Mouse (Mus musculus): ENCODE measurements around the gene Tpi1.

The Tpi1 gene

DNA sequence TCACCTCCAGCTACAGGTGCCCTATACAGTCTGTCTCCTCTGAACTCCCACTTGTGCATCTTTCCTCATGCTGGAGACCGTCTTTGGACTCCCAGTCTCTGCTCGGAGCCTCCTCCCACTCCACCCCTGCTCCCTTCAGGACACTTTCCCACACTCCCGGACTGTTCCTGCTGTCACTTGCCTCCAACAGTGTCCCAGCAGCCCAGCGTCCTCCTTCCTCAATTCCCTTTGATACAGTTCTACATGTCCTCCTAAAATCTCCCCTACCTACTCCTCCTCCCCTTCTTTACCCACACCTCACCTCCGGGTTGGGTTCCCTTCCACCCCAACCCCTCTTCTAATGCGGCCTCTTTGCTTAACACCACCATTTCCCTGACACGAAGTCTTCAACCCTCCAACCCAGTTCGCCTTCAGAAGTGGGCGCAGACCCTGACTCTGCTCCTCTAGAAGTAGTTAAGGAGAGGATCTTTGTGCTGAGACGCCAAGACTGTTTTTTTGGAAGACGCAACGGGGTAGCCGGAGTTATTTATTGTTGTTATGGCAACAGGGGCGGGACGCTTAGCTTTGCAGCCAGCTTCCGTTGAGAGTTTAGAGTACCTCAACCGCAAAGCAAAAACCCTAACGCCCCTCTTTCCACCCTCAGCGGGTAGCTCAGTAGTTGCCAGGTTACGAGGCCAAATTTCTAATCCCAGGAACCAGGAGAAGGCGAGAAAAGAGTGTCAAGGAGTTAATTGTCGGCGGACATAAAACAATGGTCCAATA, 34.7 kb downstream of the Tpi1 start, which contains the start of gene Lrrc23:
Gene Lrrc23 (minus strand): TSS at position 506 of the 762 bp plus-strand sequence.
- peak; percentile 60 for DNase-seq (ENCODE audit: low read depth, low spot score)

- DNase-seq (ENCODE audit: low read depth, low spot score): no peak
Observed at GRCm38 (mm10) chr6:124770511-124770910, 43.6 kb downstream of the Tpi1 start.

- DNase-seq (ENCODE audit: low read depth, low spot score): peak; percentile 64
Observed at GRCm38 (mm10) chr6:124770013-124770412, 44.1 kb downstream of the Tpi1 start.

GRCm38 (mm10) chr6:124769101-124769765, 44.9 kb downstream of the Tpi1 start, which contains the start of gene Eno2:
TSS of gene Eno2 (minus strand) at chr6:124769673.
- peak; percentile 95 for DNase-seq (ENCODE audit: low read depth, low spot score)

DNA sequence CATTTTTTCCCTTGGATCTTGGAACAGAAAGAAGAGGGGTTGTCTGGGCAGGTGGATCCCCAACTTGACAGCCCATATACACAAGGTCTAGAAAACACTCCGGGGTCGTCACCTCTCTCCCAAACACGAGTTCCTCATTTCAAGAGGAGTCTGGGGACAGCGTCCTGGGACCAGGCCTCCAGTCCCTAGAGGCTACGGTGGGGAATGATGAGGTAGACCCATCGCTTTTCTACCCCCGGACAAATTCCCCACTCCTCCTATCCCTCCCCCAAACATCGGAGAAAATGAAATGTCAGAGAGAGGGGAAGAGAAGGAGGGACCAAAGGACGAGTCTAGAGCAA, 45.4 kb downstream of the Tpi1 start:
- no peak for DNase-seq (ENCODE audit: low read depth, low spot score)

- peak; percentile 90 for DNase-seq (ENCODE audit: low read depth, low spot score)
Observed at GRCm38 (mm10) chr6:124767920-124768703, 46.0 kb downstream of the Tpi1 start.

DNA sequence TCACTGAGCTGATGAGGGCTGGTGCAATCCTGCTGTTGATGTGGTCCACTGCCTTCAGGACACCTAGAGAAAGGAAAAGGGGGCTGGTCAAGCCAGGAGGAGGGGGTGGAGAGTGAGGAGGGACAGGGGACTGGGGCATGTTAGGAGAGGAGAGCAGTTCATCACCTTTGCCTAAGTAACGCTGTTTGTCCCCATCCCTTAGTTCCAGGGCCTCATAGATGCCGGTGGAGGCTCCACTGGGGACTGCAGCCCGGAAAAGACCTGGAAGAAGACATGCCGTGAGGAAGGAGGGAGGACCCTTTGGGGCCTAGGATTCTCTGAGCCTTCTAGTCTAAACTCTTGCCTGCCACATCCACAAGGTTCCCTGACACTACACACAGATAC, 46.6 kb downstream of the Tpi1 start:
- no peak for DNase-seq (ENCODE audit: low read depth, low spot score)

DNA sequence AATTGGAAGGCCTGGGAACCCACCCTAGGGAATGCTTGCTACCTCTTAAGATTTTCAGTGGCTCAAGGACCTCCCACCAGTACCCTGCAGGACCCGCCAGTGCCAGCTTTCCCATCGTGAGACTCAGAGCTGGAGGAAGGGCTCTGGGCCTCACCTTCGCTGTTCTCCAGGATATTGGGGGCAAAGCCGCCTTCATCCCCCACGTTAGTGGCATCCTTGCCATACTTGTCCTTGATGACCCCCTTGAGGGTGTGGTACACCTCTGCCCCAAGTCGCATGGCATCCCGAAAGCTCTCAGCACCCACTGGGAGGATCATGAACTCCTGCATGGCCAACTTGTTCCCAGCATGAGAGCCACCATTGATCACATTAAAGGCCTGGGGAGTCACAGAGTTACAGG, 48.1 kb downstream of the Tpi1 start:
- DNase-seq (ENCODE audit: low read depth, low spot score): no peak
